Mouse (Mus musculus): ENCODE results near the gene Sgsm3.

- TF ChIP-seq POLR2A (IDR thresholded peaks at IDR 0.05; ENCODE audit: insufficient read depth, low read depth, low read length) (no peak), CTCF (IDR thresholded peaks at IDR 0.05; ENCODE audit: insufficient read depth, low read depth, low read length) (no peak)
These were observed 44.9 kb downstream of the Sgsm3 start for GRCm38 (mm10) chr15:81022437-81022836.
